Mouse (Mus musculus) embryonic facial prominence, embryonic 15.5 days (tissue): ENCODE measurements around the gene Mrpl2. TPM values are rescaled to one million over a fixed set of nuclear protein-coding genes. Genes with fewer than 3 reads are reported as not detected.
A peak's percentile ranks its signal among the peaks of the same experiment; 100 is the strongest.

Experiments
- ATAC-seq: fragments of 200-750 bp; cut with Nextera tagmentation; 2 replicates; pipeline ENCODE4 v1.8.0; 2017; ENCODE audit warnings: low read depth, moderate TSS enrichment; ENCODE audit not compliant: insufficient number of reproducible peaks, low FRiP score, low TSS enrichment
- H3K27ac ChIP-seq: fragments of 300-500 bp; sonication (generic); replicated peaks from 2 replicates; pipeline ENCODE4 v1.5.1; 2015; ENCODE audit warnings: mild to moderate bottlenecking, inconsistent platforms
- H3K27me3 ChIP-seq: fragments of 300-500 bp; sonication (generic); 2 replicates; pipeline ENCODE4 v1.6.1; 2015; ENCODE audit warnings: inconsistent platforms
- H3K36me3 ChIP-seq: fragments of 300-500 bp; sonication (generic); 2 replicates; pipeline ENCODE4 v1.6.1; 2015; ENCODE audit warnings: mild to moderate bottlenecking, inconsistent platforms
- H3K4me1 ChIP-seq: fragments of 300-500 bp; sonication (generic); 2 replicates; pipeline ENCODE4 v1.6.1; 2015; ENCODE audit warnings: inconsistent platforms
- H3K4me2 ChIP-seq: fragments of 300-500 bp; sonication (generic); replicated peaks from 2 replicates; pipeline ENCODE4 v1.6.1; 2015; ENCODE audit warnings: mild to moderate bottlenecking, inconsistent platforms
- H3K4me3 ChIP-seq: fragments of 300-500 bp; sonication (generic); replicated peaks from 2 replicates; pipeline ENCODE4 v1.5.1; 2015; ENCODE audit warnings: mild to moderate bottlenecking, inconsistent platforms
- H3K9ac ChIP-seq: fragments of 300-500 bp; sonication (generic); 2 replicates; pipeline ENCODE4 v1.6.1; 2015; ENCODE audit warnings: inconsistent platforms
- H3K9me3 ChIP-seq: fragments of 300-500 bp; sonication (generic); replicated peaks from 2 replicates; pipeline ENCODE4 v1.6.1; 2016; ENCODE audit warnings: inconsistent platforms
- WGBS: fragments of 180-500 bp; shearing (Covaris S2); methylation state at CpG from one replicate; pipeline ENCODE4 v1.1.7; 2015; 5-methylcytosine and 5-hydroxymethylcytosine counted together
- polyA plus RNA-seq: library from polyadenylated mRNA; unstranded; fragments of >200 nt; fragmentation: Nextera tagmentation; extraction: Ambion mirVana; gene quantifications from 2 replicates; pipeline ENCODE4 v1.2.1, GENCODE M21; 2015

Gene Mrpl2
- 92.9 and 95.8 TPM in 2 replicates for polyA plus RNA-seq

DNA sequence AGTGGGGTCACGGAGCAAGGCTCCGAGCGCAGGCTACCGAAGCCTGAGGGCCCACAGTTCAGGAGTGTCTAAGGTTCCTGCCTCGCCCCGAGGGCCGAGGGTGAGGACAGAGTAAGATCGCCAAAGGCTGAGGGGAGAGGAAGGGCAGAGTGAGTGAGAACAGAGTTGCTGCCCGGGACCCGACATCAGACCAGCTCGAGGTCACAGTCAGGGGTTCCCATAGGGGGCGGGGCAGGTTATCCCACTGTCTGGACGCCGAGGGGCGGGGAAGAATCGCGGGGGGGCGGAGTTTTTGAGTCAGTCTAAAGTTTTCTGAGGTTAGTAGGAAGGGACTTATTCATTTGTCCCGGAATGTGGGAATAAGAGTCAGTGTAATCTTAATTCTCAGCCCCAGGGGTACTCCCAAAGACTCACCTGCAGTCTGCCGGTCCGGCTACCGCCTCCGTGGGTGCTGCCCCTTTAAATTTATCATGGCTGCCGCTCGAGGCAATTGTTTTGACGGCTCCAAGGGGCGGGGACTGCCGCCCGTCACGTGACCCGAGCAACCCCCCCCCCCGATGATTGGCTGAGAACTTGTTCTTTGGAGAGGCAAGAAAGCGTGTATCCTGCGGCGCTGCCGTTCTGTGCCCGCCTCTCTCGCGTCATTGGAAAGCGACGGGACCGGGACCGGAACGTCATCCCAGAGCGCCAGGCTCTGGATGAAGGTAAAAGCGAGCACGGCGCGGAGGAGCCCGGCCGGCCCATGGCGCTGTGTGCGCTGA lies at the start of gene Mrpl2, which contains the start of gene Klc4:
Mrpl2 (plus strand) TSS at position 669 of the 761 bp plus-strand sequence.
Klc4 (minus strand) TSS at position 462 of the 761 bp plus-strand sequence.
- H3K9me3 ChIP-seq: no peaks in the 10 kb centered on the region
- under 1% methylated on average over 52 of the region's 53 CpGs for WGBS
- H3K27me3 ChIP-seq: no peaks in the 10 kb centered on the region
- ATAC-seq: peak; percentile 72
- H3K4me1 ChIP-seq: peaks cover 32% of the 10 kb centered on the region
- peaks cover 28% of the 10 kb centered on the region for H3K36me3 ChIP-seq
- H3K4me3 ChIP-seq: peak within 1 kb of the TSS; percentile 97
- peak within 1 kb of the TSS; percentile 89 for H3K27ac ChIP-seq
- peak within 1 kb of the TSS; percentile 90 for H3K4me2 ChIP-seq
- H3K9ac ChIP-seq: peak within 1 kb of the TSS; percentile 82

DNA sequence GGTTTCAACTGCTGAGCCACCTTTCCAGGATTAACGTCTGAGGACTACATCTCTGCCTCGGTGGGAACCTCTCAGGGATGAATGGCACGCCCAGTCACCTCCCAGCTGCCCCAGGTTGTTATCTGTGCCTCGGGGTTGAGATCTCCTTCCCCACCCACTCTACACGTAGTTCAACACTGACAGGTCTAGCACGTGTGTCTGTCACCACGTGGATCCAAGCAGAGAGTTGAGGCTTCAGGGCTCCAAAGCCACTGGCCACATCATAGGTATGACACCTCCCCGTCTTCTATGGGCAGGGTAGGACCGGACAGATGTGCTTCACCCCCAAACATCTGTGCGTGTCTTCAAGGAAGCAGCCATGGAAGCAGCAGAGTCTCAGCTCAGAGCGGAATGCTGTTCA lies 48.1 kb upstream of the Mrpl2 start:
- Histone ChIP-seq H3K9me3 (no peaks in the 10 kb centered on the region), H3K9ac (no peak overlapping the region), H3K4me1 (peaks cover 45% of the 10 kb centered on the region), H3K4me2 (no peak overlapping the region), H3K36me3 (0 out of 2 replicates have a peak, but pooled peaks cover 4% of the 10 kb centered on the region), H3K27me3 (no peaks in the 10 kb centered on the region), H3K27ac (no peak overlapping the region), H3K4me3 (no peak overlapping the region)
- ATAC-seq: no peak
- WGBS: 85% methylated on average over 11 of the region's 11 CpGs

DNA sequence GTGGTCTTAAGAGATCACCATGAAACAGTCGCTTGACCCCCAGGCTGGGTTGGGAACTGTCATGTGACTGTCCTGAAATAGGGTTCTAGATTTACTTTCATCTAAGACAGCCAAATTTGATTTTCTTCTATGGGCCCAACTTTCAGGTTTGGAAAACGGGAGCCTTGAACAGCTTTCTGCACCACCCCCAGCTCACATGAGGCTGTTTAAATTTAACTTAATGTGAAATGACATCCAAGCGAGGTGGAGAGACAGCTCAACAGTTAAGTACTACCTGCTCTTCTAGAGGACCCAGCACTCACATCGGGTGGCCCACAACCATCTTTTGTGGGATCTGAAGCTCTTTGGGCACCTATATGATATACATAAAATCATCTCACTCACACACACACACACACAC lies 47.1 kb upstream of the Mrpl2 start:
- no peaks in the 10 kb centered on the region for H3K9me3 ChIP-seq
- no peak overlapping the region for H3K4me2 ChIP-seq
- no peak overlapping the region for H3K27ac ChIP-seq
- no peaks in the 10 kb centered on the region for H3K27me3 ChIP-seq
- H3K36me3 ChIP-seq: 0 out of 2 replicates have a peak, but pooled peaks cover 4% of the 10 kb centered on the region
- 73% methylated on average over 4 of the region's 4 CpGs for WGBS
- peaks cover 39% of the 10 kb centered on the region for H3K4me1 ChIP-seq
- no peak for ATAC-seq
- no peak overlapping the region for H3K4me3 ChIP-seq
- no peak overlapping the region for H3K9ac ChIP-seq

DNA sequence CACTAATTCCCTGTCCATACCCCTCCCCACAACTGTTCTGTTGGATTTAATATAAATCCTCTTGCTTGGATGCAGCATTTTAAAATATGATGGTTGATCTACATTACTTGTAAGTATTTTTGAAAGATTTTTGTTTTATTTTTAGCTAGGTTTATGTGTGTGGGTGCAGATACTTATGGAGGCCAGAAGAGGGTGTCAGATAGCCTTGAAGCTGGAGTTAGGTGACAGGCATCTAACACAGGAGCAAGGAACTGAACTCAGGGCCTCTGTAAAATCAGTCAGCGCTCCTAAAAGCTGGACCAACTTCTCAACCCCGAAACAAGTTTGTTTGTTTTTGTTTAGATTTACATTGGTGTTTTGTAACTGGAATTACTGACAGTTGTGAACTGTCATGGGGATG lies 45.5 kb upstream of the Mrpl2 start:
- no peaks in the 10 kb centered on the region for H3K27me3 ChIP-seq
- H3K4me2 ChIP-seq: no peak overlapping the region
- no peak overlapping the region for H3K9ac ChIP-seq
- H3K27ac ChIP-seq: no peak overlapping the region
- no peaks in the 10 kb centered on the region for H3K9me3 ChIP-seq
- peaks cover 37% of the 10 kb centered on the region for H3K4me1 ChIP-seq
- WGBS: 97% methylated on average over 2 of the region's 2 CpGs
- 0 out of 2 replicates have a peak, but pooled peaks cover 4% of the 10 kb centered on the region for H3K36me3 ChIP-seq
- H3K4me3 ChIP-seq: no peak overlapping the region
- no peak for ATAC-seq

GRCm38 (mm10) chr17:46602212-46602611 lies 43.8 kb upstream of the Mrpl2 start:
- peak overlapping the region; percentile 77 for H3K27ac ChIP-seq
- 26% methylated on average over 9 of the region's 9 CpGs for WGBS
- peak; percentile 65 for ATAC-seq

GRCm38 (mm10) chr17:46603229-46603628 lies 42.8 kb upstream of the Mrpl2 start:
- Histone ChIP-seq H3K4me2 (no peak overlapping the region), H3K9me3 (no peaks in the 10 kb centered on the region), H3K4me3 (no peak overlapping the region), H3K36me3 (no peaks in the 10 kb centered on the region), H3K27ac (peak overlapping the region; percentile 77), H3K9ac (no peak overlapping the region), H3K27me3 (no peaks in the 10 kb centered on the region), H3K4me1 (peaks cover 54% of the 10 kb centered on the region)
- no peak for ATAC-seq
- WGBS: 91% methylated on average over 4 of the region's 4 CpGs

More at GRCm38 (mm10) chr17:46602212-46602611, 43.8 kb upstream of the Mrpl2 start:
- Histone ChIP-seq H3K4me1 (peaks cover 47% of the 10 kb centered on the region), H3K9ac (no peak overlapping the region), H3K4me3 (no peak overlapping the region), H3K4me2 (0 out of 2 replicates have a peak overlapping the region, but pooled peaks have one; percentile 24), H3K9me3 (no peaks in the 10 kb centered on the region), H3K27me3 (no peaks in the 10 kb centered on the region), H3K36me3 (no peaks in the 10 kb centered on the region)

DNA sequence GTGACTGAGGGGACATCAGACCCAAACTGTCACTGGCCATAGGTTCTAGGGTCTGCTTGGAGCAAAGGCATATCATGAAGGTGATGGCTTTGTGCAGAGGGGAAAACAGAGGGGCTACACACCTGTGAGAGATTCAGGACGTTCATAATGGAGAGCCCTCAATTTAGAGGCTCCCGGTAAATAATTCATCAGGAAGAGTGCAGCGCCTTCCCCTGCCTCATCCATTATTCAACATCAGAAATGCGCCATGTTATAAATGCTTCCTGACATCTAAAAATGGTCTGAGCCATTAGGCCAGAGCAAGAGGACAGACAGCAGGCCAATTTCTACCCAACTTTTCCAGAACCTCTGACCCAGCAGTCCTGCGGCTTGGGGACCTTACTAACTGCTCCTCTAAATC lies 40.9 kb upstream of the Mrpl2 start:
- WGBS: 66% methylated on average over 5 of the region's 5 CpGs
- Histone ChIP-seq H3K27ac (peak overlapping the region; percentile 13; the same call in 1 of the 2 replicates), H3K9ac (no peak overlapping the region), H3K4me3 (no peak overlapping the region), H3K4me1 (peaks cover 62% of the 10 kb centered on the region), H3K36me3 (no peaks in the 10 kb centered on the region), H3K27me3 (no peaks in the 10 kb centered on the region), H3K4me2 (no peak overlapping the region), H3K9me3 (no peaks in the 10 kb centered on the region)
- no peak for ATAC-seq

DNA sequence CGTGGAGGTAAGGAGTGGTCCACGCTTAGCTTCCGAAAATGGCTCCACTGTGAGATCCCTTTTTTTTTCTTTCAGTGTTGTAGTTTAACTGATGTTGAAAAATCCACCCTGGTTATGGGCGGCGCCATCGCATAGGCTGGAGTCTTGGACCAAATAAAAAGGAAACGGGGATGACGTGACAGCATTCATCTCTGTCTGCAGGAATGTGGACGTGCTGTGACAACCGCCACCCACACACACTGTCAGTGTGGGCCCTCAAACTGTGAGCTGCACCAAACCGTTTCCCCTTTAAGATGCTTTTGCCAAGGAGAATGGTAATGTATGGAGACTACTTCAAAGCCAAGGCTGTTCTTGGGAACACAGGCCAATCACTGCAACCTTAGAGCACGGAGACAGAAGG lies 40.0 kb upstream of the Mrpl2 start:
- Histone ChIP-seq H3K4me3 (no peak overlapping the region), H3K36me3 (no peaks in the 10 kb centered on the region), H3K9ac (no peak overlapping the region), H3K4me2 (no peak overlapping the region), H3K27me3 (no peaks in the 10 kb centered on the region), H3K27ac (peak overlapping the region; percentile 56; the same call in 1 of the 2 replicates), H3K4me1 (peaks cover 71% of the 10 kb centered on the region), H3K9me3 (no peaks in the 10 kb centered on the region)
- 62% methylated on average over 12 of the region's 12 CpGs for WGBS
- ATAC-seq: no peak

GRCm38 (mm10) chr17:46609721-46610514 lies 36.1 kb upstream of the Mrpl2 start:
- no peak overlapping the region for H3K9ac ChIP-seq
- no peaks in the 10 kb centered on the region for H3K9me3 ChIP-seq
- no peak overlapping the region for H3K4me3 ChIP-seq
- H3K27ac ChIP-seq: peak overlapping the region; percentile 73
- no peaks in the 10 kb centered on the region for H3K27me3 ChIP-seq
- peaks cover 81% of the 10 kb centered on the region for H3K4me1 ChIP-seq
- H3K4me2 ChIP-seq: peak overlapping the region; percentile 13; the same call in 1 of the 2 replicates
- peak; percentile 52; the same call in 1 of the 2 replicates for ATAC-seq
- no peaks in the 10 kb centered on the region for H3K36me3 ChIP-seq
- 40% methylated on average over 15 of the region's 15 CpGs for WGBS

DNA sequence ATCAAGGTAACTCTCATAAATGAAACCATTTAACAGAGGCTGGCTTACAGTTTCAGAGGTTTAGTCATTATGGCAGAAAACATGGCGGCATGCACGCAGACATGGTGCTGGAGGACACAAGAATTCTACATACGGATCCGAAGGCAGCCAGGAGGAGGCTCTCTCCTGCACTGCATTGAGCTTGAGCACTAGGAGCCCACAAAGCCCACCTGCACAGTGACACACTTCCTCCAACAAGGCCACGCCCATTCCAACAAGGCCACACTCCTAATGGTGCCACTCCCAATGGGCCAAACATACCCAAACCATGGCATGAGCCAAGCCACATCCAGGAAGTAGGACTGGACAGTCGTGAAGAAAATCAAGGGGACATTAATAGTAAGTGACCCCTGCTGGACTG lies 34.7 kb upstream of the Mrpl2 start:
- Histone ChIP-seq H3K27ac (no peak overlapping the region), H3K4me1 (peaks cover 80% of the 10 kb centered on the region), H3K27me3 (no peaks in the 10 kb centered on the region), H3K4me2 (no peak overlapping the region), H3K4me3 (no peak overlapping the region), H3K36me3 (no peaks in the 10 kb centered on the region), H3K9me3 (no peaks in the 10 kb centered on the region), H3K9ac (no peak overlapping the region)
- ATAC-seq: no peak
- 91% methylated on average over 6 of the region's 6 CpGs for WGBS

GRCm38 (mm10) chr17:46612189-46612588 lies 33.8 kb upstream of the Mrpl2 start:
- 0 out of 2 replicates have a peak overlapping the region, but pooled peaks have one; percentile 15 for H3K4me2 ChIP-seq
- no peak for ATAC-seq
- H3K9ac ChIP-seq: no peak overlapping the region
- no peaks in the 10 kb centered on the region for H3K36me3 ChIP-seq
- WGBS: 41% methylated on average over 2 of the region's 2 CpGs
- no peak overlapping the region for H3K4me3 ChIP-seq
- H3K9me3 ChIP-seq: no peaks in the 10 kb centered on the region
- H3K27me3 ChIP-seq: no peaks in the 10 kb centered on the region
- H3K27ac ChIP-seq: peak overlapping the region; percentile 73; the same call in 1 of the 2 replicates
- peaks cover 83% of the 10 kb centered on the region for H3K4me1 ChIP-seq
